Mouse (Mus musculus) olfactory bulb, adult 2 months (tissue): ENCODE results near the gene Gprc5c.

Source experiments
- CTCF ChIP-seq: fragments of 200-500 bp; IDR thresholded peaks from 2 replicates; pipeline ENCODE4 v1.5.1; 2012; ENCODE audit warnings: low read depth, mild to moderate bottlenecking, low read length, moderate library complexity; ENCODE audit not compliant: insufficient read depth
- POLR2A ChIP-seq: fragments of 200-500 bp; IDR thresholded peaks from 2 replicates; pipeline ENCODE4 v1.6.1; 2012; ENCODE audit warnings: mild to moderate bottlenecking, low read depth, low read length, moderate library complexity; ENCODE audit not compliant: insufficient read depth

GRCm38 (mm10) chr11:114908086-114908485 lies 57.1 kb downstream of the Gprc5c start:
- no peak for TF ChIP-seq CTCF
- TF ChIP-seq POLR2A: no peak
